Comparison of ENCODE assay signal across 8 mouse cellular contexts in the genomic region with DNA sequence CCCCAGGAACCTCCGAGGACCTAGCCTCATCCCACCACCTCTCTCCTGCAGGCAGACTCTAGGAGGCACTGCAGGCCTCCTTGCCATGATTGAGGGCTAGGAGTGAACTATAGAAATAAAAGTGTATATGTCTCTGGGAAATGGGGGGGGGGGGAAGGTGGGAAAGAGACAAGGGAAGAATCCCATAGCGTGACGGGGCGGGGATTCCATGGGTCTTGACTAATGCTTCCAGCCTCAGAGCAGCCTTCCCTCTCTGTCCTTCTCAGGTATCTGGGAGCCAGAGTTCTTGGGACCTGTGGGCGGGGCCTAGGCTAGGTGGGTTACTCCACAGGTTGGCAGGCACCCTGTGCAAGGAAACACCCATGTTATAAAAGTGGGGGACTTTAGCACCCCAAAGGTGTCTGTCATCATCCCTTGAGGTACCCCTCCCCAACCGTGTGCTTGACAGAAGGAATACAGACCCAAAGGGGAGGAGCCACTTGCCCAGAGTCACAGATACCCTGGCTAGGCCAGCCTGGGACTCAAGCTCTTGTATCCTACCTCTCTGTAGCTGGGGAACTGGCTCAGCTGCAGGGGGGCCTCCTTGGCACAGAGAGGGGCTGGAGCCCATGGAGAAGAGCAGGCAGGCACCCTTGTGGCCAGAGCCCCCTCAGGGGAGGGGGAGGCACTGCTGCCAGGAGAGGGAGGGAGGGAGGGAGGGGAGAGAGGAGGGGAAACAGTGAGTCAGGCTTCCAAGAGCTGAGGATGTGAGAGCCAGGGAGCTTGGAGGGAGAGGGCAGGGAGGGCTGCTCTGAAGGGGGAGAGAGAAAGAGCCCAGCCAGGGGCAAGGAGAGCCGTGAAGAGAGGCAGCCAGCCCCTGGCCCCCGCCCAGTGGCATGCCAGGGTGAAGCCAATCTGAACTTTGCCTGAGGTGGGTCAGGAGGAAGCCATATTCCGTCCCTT. TPM values are rescaled to one million over a fixed set of nuclear protein-coding genes. Genes with fewer than 3 reads are reported as not detected.
DNase-seq lines count a peak whose midpoint lies in the region; ATAC-seq and TF ChIP-seq lines count a peak whose summit lies in the region.

No protein-coding gene starts in this region.

- 0 out of 2 replicates have a peak overlapping the region, but pooled peaks have one; percentile 12 for H3K27ac ChIP-seq in neural tube, embryonic 12.5 days
- peak overlapping the region; percentile 27; the same call in 1 of the 2 replicates for H3K27ac ChIP-seq in hindbrain, embryonic 15.5 days (replicated peaks)

- no peak overlapping the region for H3ac ChIP-seq in myocyte (ENCODE audit: control insufficient read depth, insufficient read length)

- peaks cover 76% of the 10 kb centered on the region for H3K4me1 ChIP-seq in neural tube, embryonic 12.5 days
- peaks cover 82% of the 10 kb centered on the region for H3K4me1 ChIP-seq in hindbrain, embryonic 15.5 days (replicated peaks)

- WGBS in neural tube, embryonic 12.5 days = 37% methylated on average over 9 of the region's 9 CpGs
- 32% methylated on average over 9 of the region's 9 CpGs for WGBS in hindbrain, embryonic 15.5 days

- H3K79me2 ChIP-seq in myocyte (ENCODE audit: control insufficient read depth, insufficient read depth) = peaks cover 73% of the 10 kb centered on the region

- peak overlapping the region; percentile 99 for H3K4me2 ChIP-seq in neural tube, embryonic 12.5 days (replicated peaks)
- H3K4me2 ChIP-seq in hindbrain, embryonic 15.5 days = peak overlapping the region; percentile 95
- H3K4me2 ChIP-seq in myocyte (ENCODE audit: low read depth) = peak overlapping the region; percentile 78

- no peaks in the 10 kb centered on the region for H3K36me3 ChIP-seq in neural tube, embryonic 12.5 days
- no peaks in the 10 kb centered on the region for H3K36me3 ChIP-seq in hindbrain, embryonic 15.5 days
- peaks cover 5% of the 10 kb centered on the region for H3K36me3 ChIP-seq in myocyte (ENCODE audit: control insufficient read depth, insufficient read depth)

- ATAC-seq in neural tube, embryonic 12.5 days (ENCODE audit: low FRiP score, low read depth) = no peak
- peak; percentile 15; the same call in 1 of the 2 replicates for ATAC-seq in hindbrain, embryonic 15.5 days (ENCODE audit: low FRiP score, low read depth)

- peak overlapping the region; percentile 49; the same call in 1 of the 2 replicates for H3K9ac ChIP-seq in neural tube, embryonic 12.5 days
- no peak overlapping the region for H3K9ac ChIP-seq in hindbrain, embryonic 15.5 days

- no peaks in the 10 kb centered on the region for H3K27me3 ChIP-seq in neural tube, embryonic 12.5 days (replicated peaks)
- no peaks in the 10 kb centered on the region for H3K27me3 ChIP-seq in hindbrain, embryonic 15.5 days
- H3K27me3 ChIP-seq in myocyte (ENCODE audit: control insufficient read depth, insufficient read depth, insufficient read length) = no peaks in the 10 kb centered on the region

- H3K9me3 ChIP-seq in neural tube, embryonic 12.5 days = no peaks in the 10 kb centered on the region
- H3K9me3 ChIP-seq in hindbrain, embryonic 15.5 days = no peaks in the 10 kb centered on the region

- peak; percentile 27 to 31 for DNase-seq in cerebellum, adult 18-20 months
- no peak for DNase-seq in cerebellum, adult 11 months
- no peak for DNase-seq in neural tube, embryonic 10.5 days (ENCODE audit: extremely low spot score, low spot score)
- no peak for DNase-seq in spleen, adult 12 weeks (ENCODE audit: low spot score)
- no peak for DNase-seq in spleen, postnatal 10 days (ENCODE audit: low spot score in 2 of 2)

- no peak overlapping the region for H3K4me3 ChIP-seq in neural tube, embryonic 12.5 days
- no peak overlapping the region for H3K4me3 ChIP-seq in hindbrain, embryonic 15.5 days
- peak overlapping the region; percentile 92 for H3K4me3 ChIP-seq in myocyte

- TF ChIP-seq POLR2A in myocyte (IDR thresholded peaks at IDR 0.05; ENCODE audit: insufficient read length, low read depth) = no peak

TF ChIP-seq in myocyte, 11 proteins besides CTCF, POLR2A, EP300 and RAD21:
- TF ChIP-seq MAX (IDR thresholded peaks at IDR 0.05; ENCODE audit: low read depth) (no peak), TCF3 (IDR thresholded peaks at IDR 0.05; ENCODE audit: insufficient read length, low read depth) (no peak), E2F4 (IDR thresholded peaks at IDR 0.05; ENCODE audit: insufficient read depth) (no peak), REST (IDR thresholded peaks at IDR 0.05; ENCODE audit: insufficient read depth, insufficient read length) (no peak)
TF ChIP-seq in myocyte: peak in this region for 0.

RNA-seq across cellular contexts. Expression of a gene that starts 4.9 kb away (rescaled TPM):
- polyA plus RNA-seq in neural tube, embryonic 12.5 days (2016; fragmentation: Nextera tagmentation; extraction: Ambion mirVana) = 10.5 TPM in 2 replicates
- polyA plus RNA-seq in hindbrain, embryonic 15.5 days (2015; fragmentation: Nextera tagmentation; extraction: Ambion mirVana) = 11.8 and 13.9 TPM in 2 replicates
- polyA plus RNA-seq in myocyte (2012; fragmentation: generic; extraction: Trizol) = 58.2 TPM

RNA-seq across cellular contexts. Expression of a gene that starts 42.1 kb away (rescaled TPM):
- polyA plus RNA-seq in neural tube, embryonic 12.5 days (2016; fragmentation: Nextera tagmentation; extraction: Ambion mirVana) = 0.22 and 0.28 TPM in 2 replicates
- 0.04 and 0.21 TPM in 2 replicates for polyA plus RNA-seq in hindbrain, embryonic 15.5 days (2015; fragmentation: Nextera tagmentation; extraction: Ambion mirVana)
- polyA plus RNA-seq in myocyte (2012; fragmentation: generic; extraction: Trizol) = not detected

Comparison
In these comparisons a context has a peak if more than half of its experiments do, and no peak if none do; other contexts are left out.
1. DNase-seq: peak in cerebellum, adult 18-20 months (2 of 2); none in cerebellum, adult 11 months (single experiment), neural tube, embryonic 10.5 days (single experiment), spleen, adult 12 weeks (single experiment) and spleen, postnatal 10 days (0 of 2).
2. Peak in every context shown above with its lines, with median percentiles within 50 percentile points of each other: H3K4me2 ChIP-seq.